Mouse (Mus musculus): ENCODE data around the gene Ap5z1.

GRCm38 (mm10) chr5:142426476-142426875 lies 37.3 kb upstream of the Ap5z1 start:
- TF ChIP-seq GATA1 (IDR thresholded peaks at IDR 0.05; ENCODE audit: borderline replicate concordance, low read length) = no peak
- TF ChIP-seq FLI1 (IDR thresholded peaks at IDR 0.05; ENCODE audit: low read length) = no peak
